Mouse (Mus musculus): ENCODE data around the gene Whamm. TPM values are rescaled to one million over a fixed set of nuclear protein-coding genes. Genes with fewer than 3 reads are reported as not detected.

Gene Whamm
- total RNA-seq, 1 experiment from 2014 or later = 44.9 TPM

DNA sequence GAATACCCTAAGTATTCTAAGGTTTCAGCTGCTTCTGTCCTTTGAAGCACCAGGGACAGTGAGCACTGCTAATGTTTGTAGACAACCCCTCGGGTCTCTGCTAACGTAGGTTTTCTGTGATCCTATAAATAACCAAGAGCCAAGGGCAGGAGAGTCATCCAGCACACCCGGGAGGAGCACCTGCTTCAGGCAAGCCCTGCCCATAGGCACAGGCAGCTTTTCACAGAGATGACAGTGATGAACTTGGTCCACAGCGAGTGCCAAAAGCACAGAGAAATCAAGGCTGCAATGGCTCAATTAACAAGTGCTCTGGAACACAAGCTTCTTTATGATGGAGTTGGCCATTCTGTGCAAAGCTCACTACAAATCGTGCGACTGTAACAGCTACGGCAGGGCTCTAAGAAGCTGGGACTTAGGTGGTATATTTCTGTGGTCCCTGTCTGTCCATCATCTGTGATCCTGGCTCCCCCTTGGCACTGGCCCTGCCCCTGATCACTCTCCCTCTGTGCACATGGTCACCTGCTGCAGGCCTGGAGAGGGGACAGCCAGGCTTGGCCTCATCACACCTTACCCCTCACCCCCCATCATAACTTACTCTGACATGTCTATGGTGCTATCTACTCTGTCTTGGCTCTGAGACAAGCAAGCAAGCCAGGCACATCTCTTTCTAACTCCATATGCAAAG is 73.6 kb downstream of the Whamm start:
- ATAC-seq (ENCODE audit: extremely low read depth, insufficient number of reproducible peaks, low FRiP score, poor library complexity, severe bottlenecking) = no peak

Other genes with a start within 250 kb of the Whamm start
- gene Rps17, start 226.0 kb upstream of the Whamm start, total RNA-seq (2017) = 1,002 and 1,046 TPM in 2 replicates
- gene Cpeb1, start 115.8 kb upstream of the Whamm start, total RNA-seq (2017) = 0.25 TPM in 1 of 2 replicates, not detected in the other
- gene Ap3b2, start 77.3 kb upstream of the Whamm start, total RNA-seq (2017) = not detected in 2 replicates
- not detected in 2 replicates for gene BC048679, start 73.0 kb upstream of the Whamm start, total RNA-seq (2017)
- gene Fsd2, start 4.3 kb upstream of the Whamm start, total RNA-seq (2017) = 0.25 and 0.35 TPM in 2 replicates
- not detected in 2 replicates for gene Homer2, start 136.3 kb downstream of the Whamm start, total RNA-seq (2017)
- 106 and 121 TPM in 2 replicates for gene Ramac, start 191.7 kb downstream of the Whamm start, total RNA-seq (2017)
- 30.3 and 42.7 TPM in 2 replicates for gene 3110040N11Rik, start 218.2 kb downstream of the Whamm start, total RNA-seq (2017)

Measured in neutrophil, adult 5-6 weeks (primary cell).